Mouse (Mus musculus) kidney, adult 11 months (tissue): ENCODE data around the gene Sox21.

Experiments
- DNase-seq: peaks from one replicate; pipeline ENCODE4 v3.0.0; 2022

The Sox21 gene

DNA sequence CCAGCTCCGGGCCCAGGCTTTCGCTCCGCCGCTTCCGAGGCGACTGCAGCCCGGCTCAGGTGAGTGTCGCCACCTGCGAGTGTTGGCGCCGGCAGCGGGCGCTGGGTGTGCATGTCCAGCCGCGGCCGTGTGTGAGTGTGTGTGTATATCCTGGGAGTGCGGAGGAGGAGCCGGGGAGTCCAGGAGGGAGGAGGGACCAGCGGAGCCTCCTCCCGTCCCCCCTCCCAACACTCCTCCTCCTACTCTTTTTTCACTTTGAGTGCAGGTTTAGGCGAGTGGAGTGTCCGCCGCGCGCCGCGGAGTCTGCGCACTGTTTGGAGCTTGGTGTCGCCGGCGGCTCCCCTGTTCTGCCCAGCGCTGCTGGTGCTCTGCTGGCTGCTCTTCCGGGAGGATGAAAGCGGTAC, at the start of gene Sox21:
Sox21 (minus strand) TSS at position 145 of the 404 bp plus-strand sequence.
- DNase-seq: peak; percentile 35

DNA sequence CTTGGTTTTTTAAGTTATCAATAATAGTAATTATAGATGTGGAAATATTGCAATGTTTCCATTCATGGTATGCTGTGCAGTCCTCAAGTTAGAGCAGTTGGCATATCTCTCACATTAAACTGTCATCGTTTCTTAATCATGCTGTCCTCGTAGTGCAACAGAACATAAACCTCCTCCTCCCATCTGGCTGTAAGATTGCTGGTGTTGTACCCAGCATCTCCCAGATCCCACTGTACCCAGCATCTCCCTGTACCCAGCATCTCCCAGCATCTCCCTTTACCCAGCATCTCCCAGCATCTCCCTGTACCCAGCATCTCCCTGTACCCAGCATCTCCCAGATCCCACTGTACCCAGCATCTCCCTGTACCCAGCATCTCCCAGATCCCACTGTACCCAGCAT, 49.3 kb upstream of the Sox21 start:
- DNase-seq: no peak

DNA sequence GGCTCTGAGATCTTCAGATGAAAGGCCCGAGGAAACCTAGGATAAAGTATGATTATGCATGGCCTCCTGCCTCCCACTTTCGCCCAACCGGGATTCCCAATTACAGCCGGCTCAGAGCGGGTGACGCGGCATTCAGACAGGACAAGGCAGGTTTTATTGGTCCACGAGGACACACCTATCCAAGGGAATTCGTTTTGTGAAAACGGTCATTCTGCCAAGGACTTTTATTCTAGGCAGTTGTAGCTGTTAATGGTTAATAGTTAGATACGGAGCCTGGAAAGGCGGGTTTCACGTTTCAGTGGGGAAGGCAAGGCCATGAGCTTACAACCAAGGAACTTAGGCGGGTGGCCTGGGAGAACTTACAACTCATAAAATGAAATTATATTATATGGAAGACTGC, 46.1 kb upstream of the Sox21 start:
- DNase-seq: peak; percentile 70

DNA sequence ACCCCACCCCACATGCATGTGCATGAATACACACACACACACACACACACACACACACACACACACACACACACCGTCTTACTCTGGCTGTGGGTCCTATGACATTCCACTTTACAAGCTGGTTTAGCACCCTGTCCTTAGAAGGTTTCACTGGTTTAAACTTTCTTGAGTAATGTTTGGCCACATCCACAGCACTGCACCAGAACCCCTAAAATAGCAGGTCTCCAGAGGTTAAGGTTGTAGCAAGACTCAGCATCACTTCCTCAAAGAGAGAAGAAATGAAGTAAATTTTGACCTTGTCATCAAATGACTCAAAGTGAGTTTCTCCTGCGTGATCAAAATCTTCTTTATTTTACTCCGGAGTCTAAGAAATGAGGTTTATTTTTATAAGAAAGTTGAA, 45.4 kb upstream of the Sox21 start:
- DNase-seq: no peak

DNA sequence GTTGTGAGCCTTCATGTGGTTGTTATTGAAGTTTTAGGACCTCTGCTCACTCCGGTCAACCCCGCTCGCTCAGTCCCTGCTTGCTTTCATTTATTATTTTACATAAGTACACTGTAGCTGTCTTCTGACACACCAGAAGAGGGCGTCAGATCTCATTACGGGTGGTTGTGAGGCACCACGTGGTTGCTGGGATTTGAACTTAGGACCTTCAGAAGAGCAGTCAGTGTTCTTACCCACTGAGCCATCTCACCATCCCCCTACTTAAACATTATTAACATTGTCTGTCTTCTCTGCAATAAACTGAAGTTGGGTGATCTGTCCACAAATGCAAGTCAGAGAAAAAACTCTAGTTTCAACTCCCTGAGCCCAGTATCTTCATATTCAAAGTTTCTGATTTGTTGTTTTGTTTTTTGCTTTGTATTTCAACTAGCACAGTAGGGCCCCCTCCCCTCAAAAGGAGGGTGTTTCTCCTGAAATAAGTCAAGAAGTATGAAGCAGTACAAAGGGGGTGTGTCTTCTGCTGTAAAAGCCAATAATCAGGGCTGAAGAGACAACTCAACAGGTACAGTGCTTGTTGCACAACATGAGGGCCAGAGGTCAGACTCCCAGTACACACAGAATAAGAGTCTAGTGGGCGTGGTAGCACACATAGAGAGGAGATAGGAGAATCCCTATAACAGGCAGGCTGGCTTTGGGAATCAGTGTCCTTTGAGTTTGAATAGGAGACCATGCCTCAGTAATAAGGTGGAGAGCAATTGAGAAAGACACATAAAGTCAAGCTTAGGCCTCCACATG, 41.1 kb upstream of the Sox21 start:
- no peak for DNase-seq

DNA sequence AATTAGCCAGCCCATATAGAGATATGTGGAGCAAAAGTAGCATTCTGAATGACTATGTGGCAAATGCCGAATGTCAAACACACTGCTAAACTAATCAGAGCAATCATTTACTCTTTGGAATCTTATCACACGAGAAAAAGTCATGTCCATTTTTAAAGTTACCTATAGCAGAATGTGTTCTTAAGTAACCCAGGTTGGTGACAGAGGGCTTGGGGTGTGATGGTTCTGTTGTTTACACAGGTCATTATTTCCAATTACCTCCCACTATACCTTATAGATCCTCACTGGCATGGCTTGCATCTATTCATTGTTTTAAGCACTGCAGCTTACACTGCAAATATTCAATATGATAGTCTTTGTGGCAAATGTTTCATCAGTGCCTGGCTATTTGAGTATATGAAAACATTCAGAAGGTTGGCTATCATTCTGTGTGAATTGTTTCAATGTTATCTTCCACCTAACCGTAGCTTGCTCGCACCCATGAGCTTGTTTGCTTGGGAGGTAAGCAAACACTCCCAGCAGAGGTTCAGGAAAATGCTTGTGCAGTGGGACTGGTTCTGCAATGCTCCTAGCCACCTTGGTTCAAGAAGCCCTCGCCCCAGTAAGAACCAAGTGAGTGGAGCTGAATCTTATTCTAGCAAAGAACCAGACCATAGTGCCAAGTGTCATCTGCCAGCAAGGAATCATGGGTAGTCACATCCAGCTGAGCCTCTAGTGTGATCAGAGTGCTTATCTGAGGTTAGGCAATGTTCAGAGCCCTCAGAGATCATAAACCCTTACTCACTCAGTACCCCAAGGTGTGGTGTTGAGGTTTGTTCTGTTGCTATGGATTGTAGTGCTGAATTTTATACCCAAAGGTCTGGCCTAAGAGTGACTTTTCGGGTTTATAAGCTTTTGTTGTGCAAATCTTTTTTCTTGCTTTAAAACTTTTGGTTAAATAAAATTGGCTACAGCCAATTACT, 36.0 kb upstream of the Sox21 start:
- no peak for DNase-seq

DNA sequence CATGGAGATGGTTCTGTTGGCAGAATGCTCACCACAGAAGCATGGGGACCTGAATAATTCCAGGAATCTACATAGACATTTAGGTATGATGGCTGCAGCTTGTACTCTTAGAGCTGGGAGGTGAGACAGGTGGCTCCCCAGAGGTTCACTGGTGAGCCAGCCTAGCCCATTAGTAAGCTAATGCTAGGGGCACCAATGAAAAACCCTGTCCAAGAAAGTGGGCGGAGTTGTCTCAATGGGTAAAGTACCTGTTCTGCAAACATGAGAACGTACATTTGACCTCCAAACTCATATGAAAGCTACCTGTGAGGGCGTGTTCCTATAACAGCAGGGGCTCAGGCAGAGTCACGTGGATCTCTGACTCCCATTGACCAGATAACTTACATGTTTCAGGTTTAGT, 32.0 kb upstream of the Sox21 start:
- DNase-seq: no peak

DNA sequence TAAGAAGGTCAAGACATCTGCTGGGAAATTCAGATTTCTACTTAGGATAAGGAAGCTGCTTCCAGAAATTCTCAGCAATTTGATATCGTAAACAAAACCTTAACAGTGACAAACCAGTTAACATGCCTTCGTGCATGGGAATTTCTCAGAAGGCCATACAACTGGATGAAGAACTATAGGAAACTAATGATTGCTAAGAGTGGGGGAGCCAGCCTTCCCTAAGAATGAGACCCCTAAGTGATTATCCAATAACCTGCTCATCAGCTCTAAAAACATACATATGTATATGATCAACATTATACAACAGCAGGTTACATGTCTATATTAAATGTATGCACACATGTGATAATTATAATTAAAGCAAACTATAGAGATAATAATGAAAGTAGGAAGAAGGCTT, 29.8 kb upstream of the Sox21 start, which contains the start of gene Gm9376:
Gm9376 (plus strand) TSS at position 301 of the 400 bp plus-strand sequence.
- no peak for DNase-seq

DNA sequence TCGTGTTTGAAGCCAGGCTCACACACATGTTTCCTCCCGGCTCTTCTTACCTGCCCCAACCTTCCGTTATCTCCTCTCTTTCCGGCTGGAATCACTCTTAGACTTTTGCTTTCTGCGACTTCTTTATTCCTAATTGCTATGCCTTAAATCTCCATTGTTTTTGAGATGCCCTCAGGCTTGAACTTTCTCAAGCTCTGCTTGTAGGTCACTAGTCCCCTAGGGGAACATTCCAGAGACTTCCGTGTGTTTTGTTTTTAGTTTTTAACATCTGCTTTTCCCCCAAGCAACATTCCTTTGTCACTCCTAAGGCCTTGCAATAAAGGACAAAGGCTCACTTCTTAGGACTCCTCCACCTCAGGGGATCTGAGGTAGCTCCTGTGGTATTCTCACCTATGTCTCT, 16.6 kb upstream of the Sox21 start:
- DNase-seq: no peak

DNA sequence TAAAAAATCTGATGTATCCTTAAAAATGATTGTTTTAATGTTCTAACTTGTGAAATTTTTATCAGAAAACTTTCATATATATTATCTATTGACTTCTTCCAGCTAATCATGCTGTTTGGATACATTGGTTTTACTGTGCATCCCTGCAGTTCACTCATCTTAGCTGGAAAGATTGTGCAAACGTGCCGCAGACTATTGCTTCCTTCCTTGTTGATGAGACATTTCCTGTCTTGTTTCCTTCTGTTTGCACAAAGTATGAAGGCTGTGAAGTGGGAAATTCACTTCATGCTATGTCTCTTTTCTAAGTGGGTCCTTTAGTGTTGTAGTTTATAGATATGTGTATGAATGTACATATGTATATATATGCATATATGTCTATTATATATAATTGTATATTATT, 4.6 kb upstream of the Sox21 start:
- no peak for DNase-seq

GRCm38 (mm10) chr14:118239351-118239750, 2.5 kb upstream of the Sox21 start:
- no peak for DNase-seq

GRCm38 (mm10) chr14:118237786-118238185, 956 bp upstream of the Sox21 start:
- DNase-seq: no peak

DNA sequence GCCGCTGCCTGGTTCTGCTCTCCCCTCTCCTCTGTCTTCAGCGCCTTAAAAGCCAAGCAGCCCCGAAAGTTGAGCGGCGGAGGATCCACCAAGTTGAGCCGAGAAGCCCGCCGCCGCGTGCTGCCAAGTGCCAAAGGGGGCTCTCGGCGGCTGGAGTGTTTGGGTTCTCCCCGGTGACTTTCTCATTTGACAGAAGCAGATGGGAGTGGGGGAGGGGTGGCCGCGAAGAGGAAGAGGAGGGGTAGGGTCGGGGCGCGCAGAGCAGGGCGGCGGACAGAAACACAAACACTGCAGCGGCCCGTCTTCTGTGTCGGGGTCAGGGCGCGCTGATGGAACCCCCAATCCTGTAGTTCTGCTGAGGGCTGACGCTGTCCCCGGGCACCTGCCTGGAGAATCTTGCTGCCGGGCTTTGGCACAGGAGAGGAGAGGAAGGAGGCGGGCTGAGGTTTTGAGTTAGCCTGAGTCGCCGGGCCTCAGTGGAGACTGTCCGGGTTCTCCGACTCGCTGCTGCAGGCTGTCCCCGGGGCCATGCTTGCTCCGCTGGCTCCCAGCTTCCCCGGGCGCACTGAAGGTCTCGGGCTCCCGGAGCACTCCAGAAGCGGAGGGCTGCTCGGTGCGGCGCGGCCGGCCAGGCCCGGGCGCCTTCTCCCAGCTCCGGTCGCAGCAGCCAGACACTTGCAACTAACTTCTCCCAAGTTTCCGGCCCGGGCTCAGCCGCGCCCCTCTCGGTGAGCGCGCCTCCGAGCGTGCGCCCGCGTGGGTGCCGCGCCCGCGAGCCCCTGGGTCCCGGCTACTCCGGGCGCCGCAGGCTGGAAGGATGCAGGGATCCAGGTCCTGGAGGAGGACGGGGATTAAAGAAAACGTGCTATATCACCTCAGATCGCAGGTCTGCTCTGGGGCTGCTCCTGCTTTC, 601 bp downstream of the Sox21 start:
- peak; percentile 13 for DNase-seq

GRCm38 (mm10) chr14:118235361-118235972, 1.4 kb downstream of the Sox21 start:
- DNase-seq: no peak

GRCm38 (mm10) chr14:118234541-118235210, 2.2 kb downstream of the Sox21 start:
- DNase-seq: no peak

- no peak for DNase-seq
Measured at GRCm38 (mm10) chr14:118233786-118234540, 2.9 kb downstream of the Sox21 start.

DNA sequence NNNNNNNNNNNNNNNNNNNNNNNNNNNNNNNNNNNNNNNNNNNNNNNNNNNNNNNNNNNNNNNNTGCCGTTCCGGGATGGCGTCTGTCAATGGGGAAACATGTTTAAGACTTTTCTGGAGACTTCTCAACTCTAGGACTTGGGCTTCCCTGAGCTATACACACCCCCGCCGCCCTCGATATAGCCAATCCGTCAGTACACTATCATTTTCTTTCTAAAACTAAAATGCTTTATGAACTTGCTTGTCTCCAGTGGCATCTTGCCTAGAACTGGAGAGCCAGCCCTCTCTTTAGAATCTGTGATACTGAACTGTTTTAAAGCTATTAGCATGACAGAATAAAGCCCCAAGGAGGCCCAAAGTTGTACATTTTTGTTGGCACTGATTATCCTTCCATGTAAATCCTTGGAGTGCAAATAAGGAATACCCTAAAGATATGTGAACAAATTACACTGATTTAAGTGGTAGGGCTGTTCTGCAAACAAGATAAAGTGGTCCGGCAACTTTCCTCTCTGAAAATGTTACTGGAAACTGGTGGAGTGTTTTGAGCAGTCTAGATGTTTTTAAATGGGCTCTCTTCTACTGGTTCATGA, 4.4 kb downstream of the Sox21 start:
- DNase-seq: no peak

- DNase-seq: no peak
Measured at GRCm38 (mm10) chr14:118226471-118227155, 10.2 kb downstream of the Sox21 start.

DNA sequence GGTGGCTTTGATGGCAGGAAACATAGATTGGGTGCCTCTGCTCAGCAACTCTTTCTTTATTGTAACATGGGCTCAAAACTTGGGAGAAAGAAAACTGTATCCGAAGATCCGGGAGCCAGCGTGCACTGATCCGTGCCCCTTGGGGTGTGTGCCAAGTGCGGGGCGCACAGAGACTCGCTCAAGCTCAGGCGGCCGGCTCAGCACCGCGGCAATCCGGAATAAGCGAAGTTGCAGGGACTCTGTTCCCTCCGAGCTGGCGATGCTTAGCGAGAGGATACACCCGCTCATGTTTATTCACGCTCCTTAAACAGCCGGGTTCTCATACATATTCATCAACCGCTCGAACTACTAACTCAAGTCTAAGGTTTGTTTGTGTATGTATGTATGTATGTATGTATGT, 10.9 kb downstream of the Sox21 start:
- DNase-seq: no peak
